Mouse (Mus musculus): ENCODE measurements around the gene Fbxo3.

GRCm38 (mm10) chr2:104029074-104029473 is 1.6 kb downstream of the Fbxo3 start:
- TF ChIP-seq EP300 (IDR thresholded peaks at IDR 0.05; ENCODE audit: insufficient read depth, low read depth, low read length) (no peak), POLR2A (IDR thresholded peaks at IDR 0.05; ENCODE audit: insufficient read depth, low read depth, low read length) (no peak), CTCF (IDR thresholded peaks at IDR 0.05) (no peak)

Measured in heart, adult 2 months (tissue).